Mouse (Mus musculus): ENCODE data around the gene Pik3r2.

DNA sequence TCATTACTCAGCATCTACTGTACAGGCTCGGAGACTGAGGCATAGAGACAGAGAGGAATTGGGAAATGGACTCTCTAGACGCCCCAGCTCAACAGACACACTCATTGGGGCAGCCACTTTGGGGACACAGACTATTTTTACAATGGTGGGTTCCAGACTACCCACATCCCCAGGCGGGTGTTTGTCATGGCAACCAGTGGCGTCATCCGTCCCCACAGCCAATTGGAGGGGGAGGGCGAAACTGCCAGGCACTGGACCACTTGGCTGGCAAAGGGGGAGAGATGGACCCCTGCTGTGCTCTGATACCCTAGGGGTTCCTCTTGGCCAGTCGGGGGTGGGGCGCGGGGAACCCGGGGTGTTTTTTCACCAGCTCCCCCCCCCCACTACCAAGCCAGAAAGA, 24.1 kb upstream of the Pik3r2 start:
- TF ChIP-seq CTCF (IDR thresholded peaks at IDR 0.05; ENCODE audit: extremely low read depth, insufficient read depth, insufficient read length, insufficient replicate concordance) (no peak), POLR2A (IDR thresholded peaks at IDR 0.05; ENCODE audit: low read depth, low read length) (no peak)

Measured in spleen, adult 2 months (tissue).